Mouse (Mus musculus) myocyte (in vitro differentiated cells): Measurements from ENCODE around the gene Baz2b. TPM values are rescaled to one million over a fixed set of nuclear protein-coding genes. Genes with fewer than 3 reads are reported as not detected.

ENCODE experiments used
- H3K27me3 ChIP-seq: one replicate; pipeline ENCODE4 v1.6.1; 2011; ENCODE audit not compliant: control insufficient read depth, insufficient read depth, insufficient read length
- H3K36me3 ChIP-seq: one replicate; pipeline ENCODE4 v1.6.1; 2011; ENCODE audit not compliant: control insufficient read depth, insufficient read depth
- H3K4me2 ChIP-seq: one replicate; pipeline ENCODE4 v1.6.1; 2011; ENCODE audit warnings: low read depth, control low read depth
- H3K4me3 ChIP-seq: one replicate; pipeline ENCODE4 v1.5.1; 2011; ENCODE audit warnings: mild to moderate bottlenecking, control low read depth, moderate library complexity
- H3K79me2 ChIP-seq: one replicate; pipeline ENCODE4 v1.6.1; 2011; ENCODE audit not compliant: control insufficient read depth, insufficient read depth
- H3ac ChIP-seq: one replicate; pipeline ENCODE4 v1.6.1; 2011; ENCODE audit not compliant: control insufficient read depth, insufficient read length
- CEBPB ChIP-seq: IDR thresholded peaks from 2 replicates; pipeline ENCODE4 v1.6.1; 2011; ENCODE audit warnings: mild to moderate bottlenecking, moderate library complexity; ENCODE audit not compliant: poor library complexity, insufficient read depth, severe bottlenecking
- E2F4 ChIP-seq: IDR thresholded peaks from one replicate; pipeline ENCODE4 v1.6.1; 2011; ENCODE audit warnings: mild to moderate bottlenecking, control low read depth, moderate library complexity; ENCODE audit not compliant: insufficient read depth
- MAX ChIP-seq: IDR thresholded peaks from one replicate; pipeline ENCODE4 v1.6.1; 2011; ENCODE audit warnings: low read depth, mild to moderate bottlenecking, control low read depth
- MYOD1 ChIP-seq, 3 experiments: IDR thresholded peaks; one replicate each; pipeline ENCODE4 v1.6.1; 2011; ENCODE audit warnings: control low read depth in 2 of 3, low read depth in 2 of 3, mild to moderate bottlenecking in 2 of 3, moderate library complexity in 1 of 3; ENCODE audit not compliant: insufficient read length in 2 of 3, control insufficient read depth in 1 of 3
- MYOG ChIP-seq, 3 experiments: IDR thresholded peaks; one replicate each; pipeline ENCODE4 v1.6.1; 2011; ENCODE audit warnings: control low read depth in 2 of 3, low read depth in 2 of 3, mild to moderate bottlenecking in 2 of 3; ENCODE audit not compliant: insufficient read length in 2 of 3, control insufficient read depth in 1 of 3, insufficient read depth in 1 of 3
- POLR2A ChIP-seq: IDR thresholded peaks from one replicate; pipeline ENCODE4 v1.6.1; 2011; ENCODE audit warnings: low read depth, mild to moderate bottlenecking, control low read depth, moderate library complexity; ENCODE audit not compliant: insufficient read length
- POLR2AphosphoS2 ChIP-seq: IDR thresholded peaks from one replicate; pipeline ENCODE4 v1.6.1; 2011; ENCODE audit warnings: low read depth, control low read depth; ENCODE audit not compliant: insufficient read length
- REST ChIP-seq: IDR thresholded peaks from one replicate; pipeline ENCODE4 v1.6.1; 2011; ENCODE audit warnings: mild to moderate bottlenecking, control low read depth, moderate library complexity; ENCODE audit not compliant: insufficient read depth, insufficient read length
- SRF ChIP-seq: IDR thresholded peaks from one replicate; pipeline ENCODE4 v1.6.1; 2011; ENCODE audit warnings: low read depth; ENCODE audit not compliant: control insufficient read depth, insufficient read length
- TCF12 ChIP-seq: IDR thresholded peaks from one replicate; pipeline ENCODE4 v1.6.1; 2011; ENCODE audit warnings: mild to moderate bottlenecking, control low read depth; ENCODE audit not compliant: poor library complexity, insufficient read depth, severe bottlenecking
- TCF3 ChIP-seq: IDR thresholded peaks from one replicate; pipeline ENCODE4 v1.6.1; 2011; ENCODE audit warnings: low read depth, control low read depth; ENCODE audit not compliant: insufficient read length
- USF1 ChIP-seq: IDR thresholded peaks from one replicate; pipeline ENCODE4 v1.6.1; 2011; ENCODE audit warnings: low read depth, mild to moderate bottlenecking, control low read depth, moderate library complexity
- polyA plus RNA-seq: library from polyadenylated mRNA; unstranded; fragments of >200 nt; fragmentation: generic; extraction: Trizol; gene quantifications from one replicate; pipeline ENCODE4 v1.2.1, GENCODE M21; 2012; ENCODE audit warnings: missing spikeins

Baz2b gene
- polyA plus RNA-seq, 1 experiment: 11.8 TPM

DNA sequence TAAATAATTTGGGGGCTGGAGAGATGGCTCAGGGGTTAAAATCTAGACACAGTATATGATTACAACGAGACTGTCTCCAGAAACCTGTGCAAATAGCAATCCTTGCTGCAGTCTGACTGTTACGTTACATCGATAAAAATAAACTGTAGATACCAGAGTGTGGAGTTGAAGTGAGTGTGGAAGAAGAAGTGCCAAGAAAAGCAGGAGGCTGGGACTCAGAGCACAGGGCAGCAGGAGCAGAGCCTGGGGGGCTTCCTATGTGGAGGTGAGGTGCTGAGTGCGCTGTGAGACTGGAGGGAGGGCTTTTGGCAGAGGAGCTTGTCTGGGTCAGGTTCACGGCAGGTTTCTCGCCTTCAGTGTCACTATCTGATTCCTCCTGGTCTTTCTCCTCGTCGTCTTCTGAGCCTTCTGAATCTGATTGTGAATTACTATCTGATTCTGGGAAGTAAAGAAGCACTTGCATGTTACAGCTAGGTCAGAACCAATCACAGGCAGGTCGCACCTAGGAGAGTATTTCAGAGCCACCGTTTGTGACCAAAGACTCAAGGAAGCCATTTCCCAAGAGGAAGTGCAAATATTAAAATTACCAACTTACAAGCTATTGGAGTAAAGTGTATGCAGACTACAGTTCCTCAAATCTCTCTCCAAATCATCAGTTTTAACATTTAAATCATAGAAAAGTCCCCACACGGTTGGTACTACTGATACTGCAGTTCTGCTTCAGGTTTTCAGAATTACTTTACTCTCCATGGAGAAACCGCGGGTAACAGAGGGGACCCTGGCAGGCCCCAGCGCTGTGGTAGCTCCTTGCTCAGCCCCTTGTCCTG is 249.8 kb downstream of the Baz2b start:
- Histone ChIP-seq H3K27me3 (no peaks in the 10 kb centered on the region), H3K36me3 (peaks cover 3% of the 10 kb centered on the region), H3K79me2 (no peaks in the 10 kb centered on the region), H3ac (no peak overlapping the region), H3K4me3 (no peak overlapping the region), H3K4me2 (no peak overlapping the region)
- TF ChIP-seq MYOG (IDR thresholded peaks at IDR 0.05; ENCODE audit: control insufficient read depth in 1 of 3, insufficient read depth in 1 of 3, insufficient read length in 2 of 3, low read depth in 2 of 3): no peak
- TF ChIP-seq MAX: no peak
- no peak for TF ChIP-seq MYOD1 (IDR thresholded peaks at IDR 0.05; ENCODE audit: control insufficient read depth in 1 of 3, insufficient read length in 2 of 3, low read depth in 2 of 3)
- no peak for TF ChIP-seq POLR2A
- no peak for TF ChIP-seq CEBPB
- TF ChIP-seq POLR2AphosphoS2: no peak
- no peak for TF ChIP-seq E2F4
- TF ChIP-seq TCF3: no peak
- no peak for TF ChIP-seq USF1
- TF ChIP-seq REST: no peak
- TF ChIP-seq SRF: no peak
- no peak for TF ChIP-seq TCF12

DNA sequence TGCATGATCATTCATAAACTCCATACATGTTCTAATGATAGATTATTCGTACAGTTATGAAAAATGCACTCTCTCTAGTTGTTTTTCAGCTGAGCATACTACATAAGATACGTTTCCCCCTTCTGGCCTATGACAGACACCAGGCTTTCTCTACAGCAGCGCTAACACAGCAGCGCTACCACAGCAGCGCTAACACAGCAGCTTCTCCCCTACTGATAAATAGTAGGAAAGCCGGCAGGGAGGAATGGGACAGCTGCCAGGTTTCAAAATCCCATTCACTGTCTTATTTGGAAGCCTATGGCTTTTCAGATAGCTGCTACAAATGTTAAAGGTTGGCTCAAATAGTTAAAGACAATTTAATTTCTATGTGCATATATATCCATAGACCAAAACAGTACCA is 251.1 kb downstream of the Baz2b start:
- Histone ChIP-seq H3K27me3 (no peaks in the 10 kb centered on the region), H3K4me3 (no peak overlapping the region), H3K36me3 (peaks cover 3% of the 10 kb centered on the region), H3K4me2 (no peak overlapping the region), H3K79me2 (no peaks in the 10 kb centered on the region), H3ac (no peak overlapping the region)
- TF ChIP-seq MYOG (IDR thresholded peaks at IDR 0.05; ENCODE audit: control insufficient read depth in 1 of 3, insufficient read depth in 1 of 3, insufficient read length in 2 of 3, low read depth in 2 of 3) (no peak), POLR2A (no peak), E2F4 (no peak), SRF (no peak), TCF3 (no peak), MAX (no peak), USF1 (no peak), POLR2AphosphoS2 (no peak), REST (no peak), MYOD1 (IDR thresholded peaks at IDR 0.05; ENCODE audit: control insufficient read depth in 1 of 3, insufficient read length in 2 of 3, low read depth in 2 of 3) (no peak), TCF12 (no peak), CEBPB (no peak)

DNA sequence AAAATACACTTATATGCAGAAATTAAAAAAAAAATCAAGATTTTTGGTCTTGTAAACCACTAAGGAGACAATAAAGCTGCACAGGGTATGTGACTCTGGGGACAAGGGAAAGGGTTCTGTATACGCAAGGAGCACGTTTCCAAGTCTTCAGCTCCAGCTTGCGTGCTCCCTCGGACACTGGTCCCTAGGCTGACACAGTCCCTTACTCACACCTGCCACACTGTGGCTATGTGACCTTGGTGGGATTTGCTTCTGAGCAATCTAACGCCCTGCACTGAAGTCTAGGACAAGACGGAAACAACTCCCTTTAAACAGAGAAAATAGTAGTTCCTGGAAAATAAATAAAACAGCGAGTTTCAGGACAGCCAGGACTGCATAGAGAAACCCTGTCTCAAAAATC is 253.7 kb downstream of the Baz2b start:
- H3K4me3 ChIP-seq: no peak overlapping the region
- peaks cover 3% of the 10 kb centered on the region for H3K36me3 ChIP-seq

DNA sequence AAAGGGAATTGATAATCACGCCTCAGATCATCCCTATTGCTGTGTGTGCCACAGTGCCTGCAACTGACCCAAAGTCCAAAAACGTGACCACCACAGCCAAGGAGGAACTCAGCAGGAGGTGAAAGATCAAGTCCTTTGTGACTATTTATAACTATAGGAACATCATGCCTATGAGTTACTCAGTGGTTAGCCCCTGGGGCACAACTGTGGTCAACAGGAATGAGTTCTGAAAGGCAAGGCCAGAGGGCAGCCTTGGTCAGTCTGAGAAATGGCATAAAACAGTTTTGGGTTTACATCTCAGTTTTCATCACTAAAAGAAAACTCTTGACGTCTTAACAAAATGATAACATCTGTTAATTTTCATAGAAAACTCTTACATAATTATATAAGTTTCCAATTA is 254.8 kb downstream of the Baz2b start:
- H3K79me2 ChIP-seq: no peaks in the 10 kb centered on the region
- no peak overlapping the region for H3ac ChIP-seq
- TF ChIP-seq MYOG (IDR thresholded peaks at IDR 0.05; ENCODE audit: control insufficient read depth in 1 of 3, insufficient read depth in 1 of 3, insufficient read length in 2 of 3, low read depth in 2 of 3) (no peak), SRF (no peak), POLR2A (no peak)
- no peaks in the 10 kb centered on the region for H3K27me3 ChIP-seq
- H3K36me3 ChIP-seq: peaks cover 3% of the 10 kb centered on the region
- H3K4me3 ChIP-seq: no peak overlapping the region
- H3K4me2 ChIP-seq: no peak overlapping the region

More for the DNA sequence above, 253.7 kb downstream of the Baz2b start:
- Histone ChIP-seq H3K4me2 (no peak overlapping the region), H3K27me3 (no peaks in the 10 kb centered on the region), H3ac (no peak overlapping the region), H3K79me2 (no peaks in the 10 kb centered on the region)
- TF ChIP-seq E2F4: no peak
- TF ChIP-seq REST: no peak
- no peak for TF ChIP-seq CEBPB
- TF ChIP-seq POLR2A: no peak
- TF ChIP-seq MAX: no peak
- TF ChIP-seq TCF12: no peak
- TF ChIP-seq MYOG (IDR thresholded peaks at IDR 0.05; ENCODE audit: control insufficient read depth in 1 of 3, insufficient read depth in 1 of 3, insufficient read length in 2 of 3, low read depth in 2 of 3): no peak
- TF ChIP-seq POLR2AphosphoS2: no peak
- TF ChIP-seq USF1: no peak
- no peak for TF ChIP-seq SRF
- no peak for TF ChIP-seq MYOD1 (IDR thresholded peaks at IDR 0.05; ENCODE audit: control insufficient read depth in 1 of 3, insufficient read length in 2 of 3, low read depth in 2 of 3)
- no peak for TF ChIP-seq TCF3
